Mouse (Mus musculus) hindbrain, embryonic 12.5 days (tissue): ENCODE measurements around the gene Tdo2. TPM values are rescaled to one million over a fixed set of nuclear protein-coding genes. Genes with fewer than 3 reads are reported as not detected.

ENCODE experiments used
- ATAC-seq: fragments of 200-750 bp; cut with Nextera tagmentation; 2 replicates; pipeline ENCODE4 v1.8.0; 2017; ENCODE audit warnings: moderate TSS enrichment; ENCODE audit not compliant: low FRiP score
- H3K27ac ChIP-seq: fragments of 300-500 bp; sonication (generic); 2 replicates; pipeline ENCODE4 v1.5.1; 2016; ENCODE audit warnings: mild to moderate bottlenecking
- H3K27me3 ChIP-seq: fragments of 300-500 bp; sonication (generic); 2 replicates; pipeline ENCODE4 v1.6.1; 2016; ENCODE audit warnings: mild to moderate bottlenecking
- H3K36me3 ChIP-seq: fragments of 300-500 bp; sonication (generic); 2 replicates; pipeline ENCODE4 v1.6.1; 2016; ENCODE audit warnings: mild to moderate bottlenecking
- H3K4me1 ChIP-seq: fragments of 300-500 bp; sonication (generic); 2 replicates; pipeline ENCODE4 v1.6.1; 2016
- H3K4me2 ChIP-seq: fragments of 300-500 bp; sonication (generic); replicated peaks from 2 replicates; pipeline ENCODE4 v1.6.1; 2016; ENCODE audit warnings: mild to moderate bottlenecking
- H3K4me3 ChIP-seq: fragments of 300-500 bp; sonication (generic); 2 replicates; pipeline ENCODE4 v1.5.1; 2016; ENCODE audit warnings: mild to moderate bottlenecking
- H3K9ac ChIP-seq: fragments of 300-500 bp; sonication (generic); 2 replicates; pipeline ENCODE4 v1.6.1; 2016; ENCODE audit warnings: mild to moderate bottlenecking, moderate library complexity
- H3K9me3 ChIP-seq: fragments of 300-500 bp; sonication (generic); replicated peaks from 2 replicates; pipeline ENCODE4 v1.6.1; 2016; ENCODE audit warnings: mild to moderate bottlenecking
- WGBS: fragments of 180-500 bp; shearing (Covaris S2); methylation state at CpG from one replicate; pipeline ENCODE4 v1.1.7; 2016; 5-methylcytosine and 5-hydroxymethylcytosine counted together
- polyA plus RNA-seq: library from polyadenylated mRNA; unstranded; fragments of >200 nt; fragmentation: Nextera tagmentation; extraction: Ambion mirVana; gene quantifications from 2 replicates; pipeline ENCODE4 v1.2.1, GENCODE M21; 2016

Tdo2 gene
- polyA plus RNA-seq, 1 experiment from 2014 or later = not detected

- Histone ChIP-seq H3K4me1 (no peaks in the 10 kb centered on the region), H3K4me2 (no peak overlapping the region), H3K27me3 (no peaks in the 10 kb centered on the region), H3K9ac (no peak overlapping the region), H3K9me3 (no peaks in the 10 kb centered on the region), H3K36me3 (no peaks in the 10 kb centered on the region), H3K4me3 (no peak overlapping the region), H3K27ac (no peak overlapping the region)
- WGBS = 91% methylated on average over 3 of the region's 3 CpGs
- no peak for ATAC-seq
These were observed 37.1 kb downstream of the Tdo2 start for GRCm38 (mm10) chr3:81938924-81939323.

GRCm38 (mm10) chr3:81933348-81933747 is 42.7 kb downstream of the Tdo2 start:
- H3K27me3 ChIP-seq = no peaks in the 10 kb centered on the region
- no peaks in the 10 kb centered on the region for H3K36me3 ChIP-seq
- H3K4me2 ChIP-seq = no peak overlapping the region
- no peaks in the 10 kb centered on the region for H3K9me3 ChIP-seq
- ATAC-seq = no peak
- H3K9ac ChIP-seq = no peak overlapping the region
- WGBS = 87% methylated on average over 4 of the region's 4 CpGs
- H3K27ac ChIP-seq = no peak overlapping the region
- no peak overlapping the region for H3K4me3 ChIP-seq
- H3K4me1 ChIP-seq = peaks cover 5% of the 10 kb centered on the region; the same call in 1 of the 2 replicates

- peak within 1 kb of the TSS; percentile 73 for H3K9ac ChIP-seq
- 11% methylated on average over 27 of the region's 27 CpGs for WGBS
- H3K4me2 ChIP-seq = peak within 1 kb of the TSS; percentile 56
- peak within 1 kb of the TSS; percentile 73 for H3K4me3 ChIP-seq
- H3K27me3 ChIP-seq = no peaks in the 10 kb centered on the region
- H3K27ac ChIP-seq = peak within 1 kb of the TSS; percentile 66
- H3K36me3 ChIP-seq = no peaks in the 10 kb centered on the region
- no peaks in the 10 kb centered on the region for H3K9me3 ChIP-seq
- peak; percentile 95 for ATAC-seq
- H3K4me1 ChIP-seq = peaks cover 5% of the 10 kb centered on the region; the same call in 1 of the 2 replicates
These were observed 43.6 kb downstream of the Tdo2 start, which contains the start of gene Ctso for GRCm38 (mm10) chr3:81932141-81933101. Gene Ctso (plus strand): TSS chr3:81932601.

- no peak for ATAC-seq
- peaks cover 5% of the 10 kb centered on the region; the same call in 1 of the 2 replicates for H3K4me1 ChIP-seq
- H3K9ac ChIP-seq = no peak overlapping the region
- H3K27me3 ChIP-seq = no peaks in the 10 kb centered on the region
- H3K27ac ChIP-seq = no peak overlapping the region
- no peaks in the 10 kb centered on the region for H3K36me3 ChIP-seq
- WGBS = 73% methylated on average over 3 of the region's 3 CpGs
- no peak overlapping the region for H3K4me2 ChIP-seq
- H3K4me3 ChIP-seq = no peak overlapping the region
- H3K9me3 ChIP-seq = no peaks in the 10 kb centered on the region
These were observed 44.3 kb downstream of the Tdo2 start for GRCm38 (mm10) chr3:81931695-81932094.

GRCm38 (mm10) chr3:81929073-81929472 is 46.9 kb downstream of the Tdo2 start:
- H3K4me1 ChIP-seq = peaks cover 5% of the 10 kb centered on the region; the same call in 1 of the 2 replicates
- ATAC-seq = no peak
- H3K27me3 ChIP-seq = no peaks in the 10 kb centered on the region
- no peak overlapping the region for H3K27ac ChIP-seq
- H3K36me3 ChIP-seq = no peaks in the 10 kb centered on the region
- H3K9me3 ChIP-seq = no peaks in the 10 kb centered on the region
- 86% methylated on average over 1 of the region's 1 CpGs for WGBS
- H3K9ac ChIP-seq = no peak overlapping the region
- H3K4me2 ChIP-seq = no peak overlapping the region
- no peak overlapping the region for H3K4me3 ChIP-seq

- ATAC-seq = no peak
- Histone ChIP-seq H3K27me3 (no peaks in the 10 kb centered on the region), H3K9ac (no peak overlapping the region), H3K27ac (no peak overlapping the region), H3K4me3 (no peak overlapping the region), H3K4me1 (peaks cover 4% of the 10 kb centered on the region; the same call in 1 of the 2 replicates), H3K4me2 (no peak overlapping the region), H3K36me3 (no peaks in the 10 kb centered on the region), H3K9me3 (no peaks in the 10 kb centered on the region)
- 59% methylated on average over 9 of the region's 9 CpGs for WGBS
These were observed 49.2 kb downstream of the Tdo2 start for GRCm38 (mm10) chr3:81926764-81927325.

GRCm38 (mm10) chr3:81925856-81926255 is 50.1 kb downstream of the Tdo2 start:
- Histone ChIP-seq H3K36me3 (no peaks in the 10 kb centered on the region), H3K4me3 (no peak overlapping the region), H3K4me1 (peaks cover 4% of the 10 kb centered on the region; the same call in 1 of the 2 replicates), H3K9ac (no peak overlapping the region), H3K9me3 (no peaks in the 10 kb centered on the region), H3K27me3 (no peaks in the 10 kb centered on the region), H3K27ac (no peak overlapping the region), H3K4me2 (no peak overlapping the region)
- no peak for ATAC-seq
- WGBS = 57% methylated on average over 5 of the region's 5 CpGs

- H3K4me3 ChIP-seq = no peak overlapping the region
- H3K27ac ChIP-seq = no peak overlapping the region
- H3K4me1 ChIP-seq = peaks cover 6% of the 10 kb centered on the region; the same call in 1 of the 2 replicates
- H3K9ac ChIP-seq = no peak overlapping the region
- no peak overlapping the region for H3K4me2 ChIP-seq
- ATAC-seq = peak; percentile 58; the same call in 1 of the 2 replicates
- WGBS = 7% methylated on average over 1 of the region's 1 CpGs
- no peaks in the 10 kb centered on the region for H3K27me3 ChIP-seq
- no peaks in the 10 kb centered on the region for H3K9me3 ChIP-seq
- no peaks in the 10 kb centered on the region for H3K36me3 ChIP-seq
These were observed 51.1 kb downstream of the Tdo2 start for GRCm38 (mm10) chr3:81924931-81925330.

- Histone ChIP-seq H3K4me3 (no peak overlapping the region), H3K27ac (no peak overlapping the region), H3K9me3 (no peaks in the 10 kb centered on the region), H3K4me2 (no peak overlapping the region), H3K27me3 (no peaks in the 10 kb centered on the region), H3K9ac (no peak overlapping the region), H3K4me1 (peaks cover 8% of the 10 kb centered on the region; the same call in 1 of the 2 replicates), H3K36me3 (no peaks in the 10 kb centered on the region)
- 55% methylated on average over 4 of the region's 4 CpGs for WGBS
- ATAC-seq = peak; percentile 41
These were observed 53.1 kb downstream of the Tdo2 start for GRCm38 (mm10) chr3:81922910-81923309.

- WGBS = 50% methylated on average over 3 of the region's 3 CpGs
- Histone ChIP-seq H3K4me3 (no peak overlapping the region), H3K27ac (no peak overlapping the region), H3K36me3 (no peaks in the 10 kb centered on the region), H3K4me2 (no peak overlapping the region), H3K9me3 (no peaks in the 10 kb centered on the region), H3K4me1 (peaks cover 14% of the 10 kb centered on the region; the same call in 1 of the 2 replicates), H3K9ac (no peak overlapping the region), H3K27me3 (no peaks in the 10 kb centered on the region)
- ATAC-seq = no peak
These were observed 56.3 kb downstream of the Tdo2 start for GRCm38 (mm10) chr3:81919681-81920080.

GRCm38 (mm10) chr3:81918215-81918614 is 57.8 kb downstream of the Tdo2 start:
- H3K27ac ChIP-seq = no peak overlapping the region
- peaks cover 14% of the 10 kb centered on the region; the same call in 1 of the 2 replicates for H3K4me1 ChIP-seq
- 83% methylated on average over 8 of the region's 8 CpGs for WGBS
- ATAC-seq = no peak
- no peaks in the 10 kb centered on the region for H3K27me3 ChIP-seq
- H3K4me3 ChIP-seq = no peak overlapping the region
- no peaks in the 10 kb centered on the region for H3K36me3 ChIP-seq
- H3K9me3 ChIP-seq = no peaks in the 10 kb centered on the region
- H3K9ac ChIP-seq = no peak overlapping the region
- no peak overlapping the region for H3K4me2 ChIP-seq

GRCm38 (mm10) chr3:81917354-81917935 is 58.6 kb downstream of the Tdo2 start:
- Histone ChIP-seq H3K36me3 (no peaks in the 10 kb centered on the region), H3K9ac (no peak overlapping the region), H3K9me3 (no peaks in the 10 kb centered on the region), H3K27ac (peak overlapping the region; percentile 35; the same call in 1 of the 2 replicates), H3K4me1 (peaks cover 10% of the 10 kb centered on the region; the same call in 1 of the 2 replicates), H3K4me2 (no peak overlapping the region), H3K4me3 (no peak overlapping the region), H3K27me3 (no peaks in the 10 kb centered on the region)
- 0 out of 2 replicates have a peak, but pooled peaks have one; percentile 3 for ATAC-seq
- 87% methylated on average over 3 of the region's 3 CpGs for WGBS
